Mouse (Mus musculus): Measurements from ENCODE around the gene Lbhd1. TPM values are rescaled to one million over a fixed set of nuclear protein-coding genes. Genes with fewer than 3 reads are reported as not detected.
A peak's percentile ranks its signal among the peaks of the same experiment; 100 is the strongest.
"Not testable (repeated sequence)": the region's sequence is repeated elsewhere in the genome, so short reads cannot be mapped to it uniquely, and the experiment has no call there.

Gene Lbhd1
- polyA plus RNA-seq (2015; fragmentation: Nextera tagmentation; extraction: Ambion mirVana): 50.2 and 77.0 TPM in 2 replicates

DNA sequence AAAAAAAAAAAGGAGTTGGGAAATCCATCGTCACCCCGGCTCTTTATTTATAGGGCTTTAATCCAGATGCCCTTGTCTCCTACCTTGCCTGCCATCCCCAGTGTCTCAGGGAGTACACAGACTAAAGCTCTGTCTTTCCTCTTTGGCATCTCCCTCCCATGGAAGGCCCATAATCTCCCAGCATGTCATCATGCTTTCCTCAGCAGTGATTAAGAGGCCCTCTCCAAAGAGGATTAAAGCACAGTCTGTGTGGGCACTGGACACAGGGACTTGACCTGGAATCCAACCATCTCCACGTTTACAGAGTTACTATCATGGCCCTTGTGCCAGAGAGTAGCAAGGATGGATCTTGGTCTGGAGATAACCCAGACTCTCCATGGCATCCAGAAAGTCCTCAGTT is at the start of gene Lbhd1, which contains the start of gene Gm49403:
Lbhd1 (plus strand) TSS at position 117 of the 400 bp plus-strand sequence.
Gm49403 (plus strand) TSS at position 315 of the 400 bp plus-strand sequence.
- Histone ChIP-seq H3K9ac (ENCODE audit: low read length) (no peak within 1 kb of the TSS), H3K27ac (ENCODE audit: low read length) (no peak within 1 kb of the TSS), H3K4me1 (ENCODE audit: control insufficient read depth, insufficient read depth, low read length) (peaks cover 14% of the 10 kb centered on the region), H3K9me3 (replicated peaks; ENCODE audit: control insufficient read depth, low read length) (no peaks in the 10 kb centered on the region), H3K27me3 (ENCODE audit: control insufficient read depth, insufficient read depth, low read length) (no peaks in the 10 kb centered on the region), H3K4me2 (ENCODE audit: low read depth, low read length) (no peak within 1 kb of the TSS), H3K4me3 (replicated peaks; ENCODE audit: low read length) (no peak within 1 kb of the TSS), H3K36me3 (ENCODE audit: control insufficient read depth, insufficient read depth, low read length) (no peaks in the 10 kb centered on the region)
- ATAC-seq (ENCODE audit: insufficient read depth, low FRiP score): no peak
- 79% methylated on average over 3 of the region's 3 CpGs for WGBS

DNA sequence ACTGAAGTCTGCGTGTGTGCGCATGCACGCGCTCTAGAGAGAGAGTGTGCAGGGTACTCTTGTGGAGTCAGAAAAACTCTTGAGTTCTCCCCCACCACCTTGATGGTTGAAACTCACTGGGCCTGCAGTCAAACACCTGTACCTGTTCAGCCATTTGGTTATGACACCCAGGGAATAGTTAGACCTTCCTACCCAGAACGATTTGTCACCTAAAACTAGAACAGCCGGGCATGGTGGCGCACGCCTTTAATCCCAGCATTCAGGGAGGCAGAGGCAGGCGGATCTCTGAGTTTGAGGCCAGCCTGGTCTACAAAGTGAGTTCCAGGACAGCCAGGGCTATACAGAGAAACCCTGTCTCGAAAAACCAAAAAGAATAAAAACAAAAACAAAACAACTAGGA is 47.2 kb upstream of the Lbhd1 start:
- not testable (repeated sequence) for H3K27me3 ChIP-seq (ENCODE audit: control insufficient read depth, insufficient read depth, low read length); H3K4me2 ChIP-seq (ENCODE audit: low read depth, low read length); H3K4me3 ChIP-seq (replicated peaks; ENCODE audit: low read length); H3K9me3 ChIP-seq (replicated peaks; ENCODE audit: control insufficient read depth, low read length); H3K27ac ChIP-seq (ENCODE audit: low read length); ATAC-seq (ENCODE audit: insufficient read depth, low FRiP score); H3K9ac ChIP-seq (ENCODE audit: low read length)
- 96% methylated on average over 10 of the region's 10 CpGs for WGBS
- Histone ChIP-seq H3K4me1 (ENCODE audit: control insufficient read depth, insufficient read depth, low read length) (peaks cover 16% of the 10 kb centered on the region), H3K36me3 (ENCODE audit: control insufficient read depth, insufficient read depth, low read length) (peaks cover 15% of the 10 kb centered on the region; the same call in 1 of the 2 replicates)

DNA sequence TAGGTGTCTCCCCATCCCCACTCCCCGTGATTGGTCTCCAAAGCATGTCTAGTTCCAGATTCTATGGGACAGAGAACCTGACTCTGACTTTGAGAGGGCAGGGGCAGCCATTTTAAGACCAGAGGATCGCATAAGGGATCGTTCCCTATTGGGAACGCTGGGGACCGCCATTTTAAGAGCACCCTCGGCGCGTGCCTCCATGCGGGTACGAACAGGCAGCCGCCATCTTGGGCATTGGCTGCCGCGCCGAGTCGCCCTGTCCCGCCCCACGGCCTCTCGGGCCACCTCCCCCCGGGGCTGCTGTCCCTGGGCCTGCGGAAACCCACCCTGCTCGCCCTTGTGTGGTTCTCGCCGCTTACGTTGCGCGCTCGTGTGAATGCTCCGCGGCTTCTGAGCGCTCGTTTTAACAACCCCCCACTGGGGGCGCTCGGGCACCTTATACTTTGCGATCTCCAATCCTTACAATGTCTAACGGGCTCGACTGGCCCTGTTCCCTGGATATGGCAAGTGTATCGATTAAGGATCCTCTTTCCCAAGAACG is 46.2 kb upstream of the Lbhd1 start, which contains the start of gene Bscl2:
Bscl2 (plus strand) TSS at position 217 of the 541 bp plus-strand sequence.
- peak; percentile 68; the same call in 1 of the 2 replicates for ATAC-seq (ENCODE audit: insufficient read depth, low FRiP score)
- Histone ChIP-seq H3K36me3 (ENCODE audit: control insufficient read depth, insufficient read depth, low read length) (peaks cover 7% of the 10 kb centered on the region; the same call in 1 of the 2 replicates), H3K27ac (ENCODE audit: low read length) (peak within 1 kb of the TSS; percentile 97), H3K9ac (ENCODE audit: low read length) (peak within 1 kb of the TSS; percentile 91), H3K4me2 (ENCODE audit: low read depth, low read length) (peak within 1 kb of the TSS; percentile 96), H3K4me1 (ENCODE audit: control insufficient read depth, insufficient read depth, low read length) (peaks cover 16% of the 10 kb centered on the region), H3K27me3 (ENCODE audit: control insufficient read depth, insufficient read depth, low read length) (no peaks in the 10 kb centered on the region), H3K4me3 (replicated peaks; ENCODE audit: low read length) (peak within 1 kb of the TSS; percentile 66), H3K9me3 (replicated peaks; ENCODE audit: control insufficient read depth, low read length) (no peaks in the 10 kb centered on the region)
- under 1% methylated on average over 38 of the region's 38 CpGs for WGBS

GRCm38 (mm10) chr19:8838041-8838730 is 45.3 kb upstream of the Lbhd1 start:
- H3K4me2 ChIP-seq (ENCODE audit: low read depth, low read length): peak overlapping the region; percentile 96
- peaks cover 7% of the 10 kb centered on the region; the same call in 1 of the 2 replicates for H3K36me3 ChIP-seq (ENCODE audit: control insufficient read depth, insufficient read depth, low read length)
- no peak for ATAC-seq (ENCODE audit: insufficient read depth, low FRiP score)
- H3K4me1 ChIP-seq (ENCODE audit: control insufficient read depth, insufficient read depth, low read length): peaks cover 16% of the 10 kb centered on the region
- peak overlapping the region; percentile 97 for H3K27ac ChIP-seq (ENCODE audit: low read length)
- H3K4me3 ChIP-seq (replicated peaks; ENCODE audit: low read length): peak overlapping the region; percentile 66
- peak overlapping the region; percentile 91 for H3K9ac ChIP-seq (ENCODE audit: low read length)
- WGBS: 16% methylated on average over 15 of the region's 15 CpGs
- no peaks in the 10 kb centered on the region for H3K27me3 ChIP-seq (ENCODE audit: control insufficient read depth, insufficient read depth, low read length)
- no peaks in the 10 kb centered on the region for H3K9me3 ChIP-seq (replicated peaks; ENCODE audit: control insufficient read depth, low read length)

DNA sequence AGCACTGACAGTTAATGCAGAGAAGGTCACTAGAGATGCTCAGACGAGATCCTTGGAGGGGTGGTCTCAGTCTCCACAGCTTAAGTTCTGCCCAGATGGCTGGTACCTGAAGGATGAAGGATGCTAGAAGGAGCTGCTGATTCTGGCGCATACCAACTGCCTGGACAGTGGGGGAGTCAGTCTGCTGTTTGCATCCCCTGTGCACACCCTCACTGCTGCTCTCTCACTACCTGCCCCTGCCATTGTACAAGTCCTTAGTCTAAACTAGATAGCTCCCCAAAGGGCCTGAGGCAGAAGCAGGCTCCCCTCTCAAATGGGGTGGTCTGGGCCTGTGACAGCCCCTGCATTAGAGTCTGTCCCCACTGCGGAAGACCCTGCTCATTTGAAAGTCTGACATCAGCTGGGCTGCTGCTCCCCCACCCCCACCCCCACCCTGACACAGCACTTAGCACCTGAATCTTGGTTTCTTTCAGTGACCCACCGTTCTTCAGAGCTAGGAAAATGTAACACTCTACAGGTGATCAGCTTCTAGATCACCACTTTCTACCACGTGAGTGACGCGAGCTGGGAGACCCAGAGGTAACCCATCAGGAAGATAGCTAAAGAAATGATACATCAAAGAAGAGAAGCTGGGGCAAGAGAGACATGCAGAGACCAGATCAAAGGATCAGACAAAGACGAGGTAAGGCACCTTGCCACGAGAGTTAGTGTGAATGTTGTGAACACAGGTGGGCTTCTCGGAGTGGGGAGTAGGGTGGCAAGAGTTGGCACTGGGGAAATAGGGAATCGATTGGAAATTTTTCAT is 44.2 kb upstream of the Lbhd1 start, which contains the start of gene Gng3:
Gng3 (minus strand) TSS at position 92 of the 805 bp plus-strand sequence.
- Histone ChIP-seq H3K36me3 (ENCODE audit: control insufficient read depth, insufficient read depth, low read length) (0 out of 2 replicates have a peak, but pooled peaks cover 5% of the 10 kb centered on the region), H3K27me3 (ENCODE audit: control insufficient read depth, insufficient read depth, low read length) (no peaks in the 10 kb centered on the region), H3K4me3 (replicated peaks; ENCODE audit: low read length) (peak within 1 kb of the TSS; percentile 66), H3K4me2 (ENCODE audit: low read depth, low read length) (peak within 1 kb of the TSS; percentile 96), H3K4me1 (ENCODE audit: control insufficient read depth, insufficient read depth, low read length) (peaks cover 16% of the 10 kb centered on the region), H3K27ac (ENCODE audit: low read length) (peak within 1 kb of the TSS; percentile 97), H3K9me3 (replicated peaks; ENCODE audit: control insufficient read depth, low read length) (no peaks in the 10 kb centered on the region), H3K9ac (ENCODE audit: low read length) (peak within 1 kb of the TSS; percentile 91)
- no peak; the same call in 1 of the 2 replicates for ATAC-seq (ENCODE audit: insufficient read depth, low FRiP score)
- 66% methylated on average over 11 of the region's 11 CpGs for WGBS

GRCm38 (mm10) chr19:8839908-8840791 is 43.4 kb upstream of the Lbhd1 start:
- Histone ChIP-seq H3K9me3 (replicated peaks; ENCODE audit: control insufficient read depth, low read length) (no peaks in the 10 kb centered on the region), H3K27ac (ENCODE audit: low read length) (no peak overlapping the region)

GRCm38 (mm10) chr19:8841012-8841411 is 42.5 kb upstream of the Lbhd1 start:
- no peak overlapping the region for H3K27ac ChIP-seq (ENCODE audit: low read length)
- no peaks in the 10 kb centered on the region for H3K9me3 ChIP-seq (replicated peaks; ENCODE audit: control insufficient read depth, low read length)
- no peaks in the 10 kb centered on the region for H3K27me3 ChIP-seq (ENCODE audit: control insufficient read depth, insufficient read depth, low read length)
- H3K9ac ChIP-seq (ENCODE audit: low read length): peak overlapping the region; percentile 79
- ATAC-seq (ENCODE audit: insufficient read depth, low FRiP score): no peak
- H3K4me2 ChIP-seq (ENCODE audit: low read depth, low read length): peak overlapping the region; percentile 68
- no peaks in the 10 kb centered on the region for H3K36me3 ChIP-seq (ENCODE audit: control insufficient read depth, insufficient read depth, low read length)
- H3K4me3 ChIP-seq (replicated peaks; ENCODE audit: low read length): peak overlapping the region; percentile 59
- WGBS: 91% methylated on average over 7 of the region's 7 CpGs
- H3K4me1 ChIP-seq (ENCODE audit: control insufficient read depth, insufficient read depth, low read length): peaks cover 16% of the 10 kb centered on the region

More at GRCm38 (mm10) chr19:8839908-8840791, 43.4 kb upstream of the Lbhd1 start:
- ATAC-seq (ENCODE audit: insufficient read depth, low FRiP score): peak; percentile 79
- Histone ChIP-seq H3K27me3 (ENCODE audit: control insufficient read depth, insufficient read depth, low read length) (no peaks in the 10 kb centered on the region), H3K4me2 (ENCODE audit: low read depth, low read length) (peak overlapping the region; percentile 68), H3K4me1 (ENCODE audit: control insufficient read depth, insufficient read depth, low read length) (peaks cover 16% of the 10 kb centered on the region), H3K9ac (ENCODE audit: low read length) (peak overlapping the region; percentile 79), H3K4me3 (replicated peaks; ENCODE audit: low read length) (peak overlapping the region; percentile 59), H3K36me3 (ENCODE audit: control insufficient read depth, insufficient read depth, low read length) (no peaks in the 10 kb centered on the region)
- WGBS: 24% methylated on average over 29 of the region's 29 CpGs

DNA sequence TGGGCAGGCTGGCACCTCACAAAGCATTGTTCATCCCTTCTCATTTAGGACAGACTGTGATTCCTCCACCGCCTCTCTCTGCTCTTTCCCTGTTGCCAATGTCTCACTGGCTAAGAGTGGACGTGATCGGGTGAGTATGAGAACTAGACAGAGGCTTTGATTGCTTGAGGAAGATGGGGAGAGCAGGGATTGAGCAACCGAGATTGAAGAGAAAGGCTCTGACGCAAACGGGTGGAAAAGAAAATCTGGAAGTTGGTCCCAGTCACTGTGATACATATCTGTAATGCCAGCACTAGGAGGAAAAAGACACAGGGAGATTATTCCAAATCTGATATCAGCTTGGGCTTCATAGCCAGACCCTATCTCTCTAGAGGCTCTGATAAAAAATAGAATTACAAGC is 40.6 kb upstream of the Lbhd1 start:
- no peak overlapping the region for H3K4me3 ChIP-seq (replicated peaks; ENCODE audit: low read length)
- no peak overlapping the region for H3K27ac ChIP-seq (ENCODE audit: low read length)
- no peak overlapping the region for H3K9ac ChIP-seq (ENCODE audit: low read length)
- no peaks in the 10 kb centered on the region for H3K9me3 ChIP-seq (replicated peaks; ENCODE audit: control insufficient read depth, low read length)
- 88% methylated on average over 6 of the region's 6 CpGs for WGBS
- 0 out of 2 replicates have a peak, but pooled peaks cover 6% of the 10 kb centered on the region for H3K36me3 ChIP-seq (ENCODE audit: control insufficient read depth, insufficient read depth, low read length)
- no peaks in the 10 kb centered on the region for H3K27me3 ChIP-seq (ENCODE audit: control insufficient read depth, insufficient read depth, low read length)
- H3K4me2 ChIP-seq (ENCODE audit: low read depth, low read length): no peak overlapping the region
- H3K4me1 ChIP-seq (ENCODE audit: control insufficient read depth, insufficient read depth, low read length): peaks cover 16% of the 10 kb centered on the region
- no peak for ATAC-seq (ENCODE audit: insufficient read depth, low FRiP score)

All from stomach, embryonic 16.5 days (tissue).